Mouse (Mus musculus) erythroblast, embryonic 14.5 days (primary cell): Measurements from ENCODE around the gene Adcy7.

Experiments used
- GATA1 ChIP-seq: IDR thresholded peaks from 2 replicates; pipeline ENCODE4 v1.6.1; 2012; ENCODE audit warnings: low read length, inconsistent platforms, mixed read lengths
- TAL1 ChIP-seq: IDR thresholded peaks from 3 replicates; pipeline ENCODE4 v1.6.1; 2012; ENCODE audit warnings: low read length, inconsistent platforms, mixed read lengths

DNA sequence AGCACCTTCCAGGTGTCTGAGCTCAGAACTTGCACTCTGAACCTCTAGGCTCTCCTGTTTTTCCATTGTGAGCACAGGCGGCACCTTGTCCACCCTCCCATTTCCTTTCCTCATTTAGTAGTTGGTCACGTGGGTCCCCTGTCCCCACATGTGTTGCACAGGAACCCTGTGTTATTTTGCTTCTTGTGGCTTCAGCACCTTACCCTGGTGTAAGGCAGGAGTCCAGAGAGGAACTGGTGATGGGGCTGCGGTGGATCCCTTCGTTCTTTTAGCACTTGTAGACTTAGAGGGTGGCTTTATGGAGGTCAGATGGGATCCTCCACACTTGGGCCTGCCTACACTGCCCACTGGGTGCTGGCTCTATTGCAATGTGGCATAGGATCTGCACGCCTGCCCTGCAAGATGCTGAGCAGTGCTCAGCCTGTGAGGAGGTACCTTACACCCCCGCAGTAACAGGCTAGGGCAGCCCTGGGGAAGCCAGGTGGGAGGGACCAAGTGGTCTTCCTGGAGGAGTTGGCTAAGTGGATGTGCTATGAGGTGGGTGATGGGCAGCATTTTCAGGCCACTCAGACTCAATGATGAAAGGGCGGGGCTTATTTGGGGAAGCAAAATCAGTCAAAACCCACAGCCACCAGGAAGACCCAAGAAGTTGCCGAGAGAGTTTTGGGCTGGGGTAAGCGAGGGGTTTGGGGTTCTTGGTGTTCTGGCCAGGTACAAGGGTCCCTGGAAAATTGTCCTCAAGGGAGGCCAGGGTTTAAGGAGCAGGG lies 21.6 kb downstream of the Adcy7 start:
- no peak for TF ChIP-seq TAL1
- no peak for TF ChIP-seq GATA1
